Mouse (Mus musculus): ENCODE results near the gene Rnaseh2a.

Gene Rnaseh2a

DNA sequence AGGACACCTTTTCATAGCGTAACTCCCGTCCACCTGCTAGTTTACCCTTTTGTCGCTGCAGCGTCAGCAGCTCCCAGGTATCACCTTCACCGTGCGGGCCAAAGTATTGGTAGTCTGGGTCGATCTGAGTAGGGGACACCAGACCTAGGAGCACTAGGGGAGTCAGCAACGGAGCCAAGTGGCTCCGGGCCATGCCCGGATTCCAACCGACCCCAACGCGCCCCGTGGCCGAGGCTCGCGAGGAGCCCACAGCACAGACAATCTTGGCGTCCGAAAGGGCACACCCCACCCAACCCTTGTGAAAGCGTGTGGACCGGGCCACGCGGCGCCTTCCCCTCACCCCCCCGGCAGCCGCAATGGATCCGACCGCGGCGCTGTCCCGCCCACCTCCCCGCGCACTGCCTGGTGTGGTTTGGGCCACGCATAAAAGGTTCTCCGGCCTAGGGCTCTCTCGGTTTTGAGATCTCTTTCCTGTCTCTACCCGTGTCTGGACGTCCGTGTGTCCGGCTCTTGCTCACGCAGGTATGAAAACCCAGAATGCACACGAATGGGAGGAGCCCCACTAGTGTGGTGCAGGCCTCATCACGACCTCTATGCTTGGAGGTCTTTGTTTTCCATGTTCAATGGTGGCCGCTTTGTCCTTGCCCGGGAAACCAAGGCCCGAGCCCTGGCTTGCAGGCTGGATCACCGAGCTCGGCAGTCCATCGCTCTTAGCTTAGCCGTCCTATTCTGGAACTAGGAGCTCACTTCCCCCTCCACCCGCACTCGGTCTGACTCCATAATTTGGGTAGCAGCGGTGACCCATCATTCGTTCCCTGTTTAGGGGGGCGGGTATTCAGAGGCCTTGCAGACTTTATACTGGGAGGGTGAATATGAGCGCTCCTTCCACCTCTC, at the start of gene Rnaseh2a, which contains the start of the genes Gm49661 and Prdx2:
Gene Rnaseh2a (minus strand): TSS at position 527 of the 894 bp plus-strand sequence.
Gene Gm49661 (minus strand): TSS at position 193 of the 894 bp plus-strand sequence.
Gene Prdx2 (plus strand): TSS at position 347 of the 894 bp plus-strand sequence.
- peak; percentile 98 for DNase-seq

DNA sequence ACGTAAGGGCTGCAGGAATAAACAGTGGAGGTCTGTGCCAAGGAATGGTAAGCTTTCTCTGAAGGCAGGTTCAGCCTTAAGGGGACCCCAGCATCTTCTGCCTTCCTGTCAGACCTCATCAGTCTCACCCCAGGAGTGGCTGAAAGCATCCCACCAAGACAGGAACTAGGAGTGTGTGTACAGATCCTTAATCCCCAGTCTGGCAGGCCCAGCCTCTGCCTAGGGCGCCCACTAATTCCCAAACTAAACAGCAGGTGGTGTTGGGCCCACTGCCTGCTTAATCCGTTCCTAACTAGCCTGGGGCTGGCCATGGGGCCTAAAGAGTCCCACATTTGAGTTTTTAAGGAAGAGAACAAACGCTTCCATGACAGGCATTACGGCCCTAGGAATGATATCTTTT, 47.6 kb upstream of the Rnaseh2a start:
- DNase-seq: no peak

DNA sequence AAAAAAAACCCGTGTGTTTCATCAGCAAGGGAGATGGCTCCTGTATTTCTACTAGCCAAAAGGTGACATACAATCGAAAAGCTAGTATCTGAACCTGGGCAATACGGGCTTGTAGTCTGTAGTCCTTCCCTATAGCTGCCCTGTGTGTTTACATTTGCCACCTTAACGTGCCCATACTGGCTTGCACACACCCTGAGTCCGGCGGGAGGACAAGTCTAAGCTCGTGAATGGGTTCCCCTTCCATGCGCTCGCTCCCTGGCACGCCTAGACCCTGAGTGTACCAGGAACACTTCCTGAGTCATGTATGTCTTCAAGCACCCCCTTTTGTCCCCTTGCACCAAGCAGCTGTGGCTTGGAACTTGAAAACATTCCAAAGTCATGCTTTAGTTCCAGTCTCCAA, 47.2 kb upstream of the Rnaseh2a start:
- DNase-seq: no peak

DNA sequence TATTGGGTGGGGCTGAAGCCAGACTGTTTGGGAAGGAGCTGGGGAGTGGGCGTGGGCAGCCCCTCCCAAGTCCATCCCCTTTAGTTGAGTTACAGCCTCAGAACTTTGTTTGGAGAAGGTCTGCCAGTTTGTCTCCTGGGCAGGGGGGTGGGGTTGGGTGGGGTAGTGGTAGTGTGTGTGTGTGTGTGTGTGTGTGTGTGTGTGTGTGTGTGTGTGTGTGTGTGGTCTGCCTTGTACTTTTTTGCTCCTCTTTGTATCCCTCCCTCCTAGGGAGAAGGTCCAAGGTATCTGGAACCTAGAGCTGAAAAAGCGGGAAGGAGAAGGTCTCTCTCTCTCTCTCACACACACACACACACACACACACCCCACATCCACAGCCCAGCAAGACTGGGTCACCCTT, 44.9 kb upstream of the Rnaseh2a start, which contains the start of gene Best2:
Gene Best2 (minus strand): TSS at position 101 of the 400 bp plus-strand sequence.
- DNase-seq: no peak

DNA sequence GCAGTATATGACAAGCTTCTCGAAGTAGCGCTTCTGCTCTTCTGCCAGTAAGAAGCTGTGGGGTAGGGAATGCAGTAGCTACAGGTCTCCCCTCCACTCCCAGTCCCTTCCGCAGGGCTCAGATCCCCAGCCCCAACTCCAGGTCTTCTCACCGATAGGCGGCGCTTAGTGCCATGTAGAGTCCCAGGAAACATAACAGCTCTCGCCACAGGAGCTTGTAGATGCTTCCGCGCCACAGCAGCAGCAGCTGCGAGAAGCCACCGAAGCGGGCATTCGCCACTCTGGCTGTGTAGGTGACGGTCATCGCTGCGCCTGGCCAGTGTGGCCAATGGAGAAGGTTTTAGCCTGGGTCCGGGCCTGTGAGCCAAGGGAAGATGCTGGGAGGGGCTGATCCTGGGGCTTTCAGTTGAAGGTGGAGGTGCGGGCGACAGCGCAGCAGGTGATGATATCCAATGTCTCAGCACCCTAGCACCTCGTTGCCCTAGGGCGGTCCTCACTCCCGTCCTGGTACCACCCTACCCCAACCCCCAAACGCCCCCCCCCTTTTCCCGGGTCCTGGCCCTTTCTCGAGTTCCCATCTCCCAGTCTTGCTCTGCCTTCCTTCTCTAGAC, 43.8 kb upstream of the Rnaseh2a start:
- DNase-seq: peak; percentile 94

DNA sequence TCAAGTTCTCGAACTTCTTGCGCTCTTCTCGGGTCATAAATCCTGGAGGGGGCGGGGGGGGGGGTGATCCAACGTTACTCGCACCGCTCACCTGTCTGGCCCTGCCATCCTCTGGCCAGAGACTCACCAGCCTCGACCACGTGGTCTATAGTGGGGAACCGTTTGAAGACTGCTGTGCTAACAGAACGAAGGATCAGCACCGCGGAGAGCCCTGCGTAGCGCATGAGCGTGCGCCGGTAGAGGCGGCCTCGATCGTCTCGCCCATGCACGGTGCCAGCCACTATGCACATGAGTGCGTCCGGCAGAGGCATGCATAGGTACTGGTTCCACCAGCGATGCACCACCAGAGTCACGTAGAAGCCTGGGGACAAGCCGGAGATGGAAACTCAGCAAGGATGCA, 41.7 kb upstream of the Rnaseh2a start:
- no peak for DNase-seq

DNA sequence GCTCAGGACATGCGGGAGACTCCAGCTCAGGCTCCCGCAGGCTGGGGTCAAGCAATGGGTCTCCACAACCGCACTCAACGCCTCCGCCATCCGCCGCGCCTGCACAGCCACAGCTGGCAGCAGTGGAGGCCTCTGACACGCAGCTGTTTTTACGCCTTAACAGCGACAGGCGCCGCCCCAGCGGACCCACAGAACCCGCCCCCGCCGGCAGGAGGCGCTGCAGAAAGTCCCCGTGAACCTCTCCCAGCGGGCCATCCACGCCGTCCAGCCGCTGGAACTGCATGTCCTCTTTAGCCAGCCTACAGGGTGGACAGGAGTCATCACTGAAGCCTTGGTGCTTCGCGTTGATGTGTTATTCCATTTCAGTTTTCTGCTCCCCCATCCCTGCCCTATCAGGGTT, 38.1 kb upstream of the Rnaseh2a start:
- no peak for DNase-seq

DNA sequence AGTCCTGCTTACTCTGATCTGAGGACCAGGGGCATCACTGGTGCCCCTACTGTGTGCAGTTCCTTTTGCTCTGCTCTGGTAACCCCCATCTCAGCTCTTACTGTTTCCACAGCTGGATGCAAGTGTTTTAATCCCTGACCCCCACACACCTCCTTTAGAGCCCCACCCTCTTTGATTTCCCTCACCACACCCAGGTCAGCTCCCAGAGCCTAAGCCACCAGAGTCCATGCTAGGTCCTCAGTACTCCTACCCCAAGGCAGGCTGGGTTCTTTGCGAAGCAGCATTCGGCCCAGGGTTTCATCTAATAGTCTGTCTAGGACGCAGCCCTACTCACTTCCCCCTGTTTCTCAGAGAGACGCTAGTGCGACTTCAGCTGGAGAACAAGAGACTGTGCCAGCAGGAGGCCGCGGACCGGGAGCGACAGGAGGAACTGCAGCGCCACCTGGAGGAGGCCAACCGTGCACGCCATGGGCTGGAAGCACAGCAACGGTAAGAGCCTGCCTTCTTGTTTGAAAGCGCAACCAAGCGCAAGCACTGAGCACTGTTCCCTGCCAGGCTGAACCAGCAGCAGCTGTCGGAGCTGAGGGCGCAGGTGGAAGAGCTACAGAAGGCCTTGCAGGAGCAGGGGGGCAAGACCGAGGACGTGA, 28.2 kb upstream of the Rnaseh2a start:
- DNase-seq: peak; percentile 98

DNA sequence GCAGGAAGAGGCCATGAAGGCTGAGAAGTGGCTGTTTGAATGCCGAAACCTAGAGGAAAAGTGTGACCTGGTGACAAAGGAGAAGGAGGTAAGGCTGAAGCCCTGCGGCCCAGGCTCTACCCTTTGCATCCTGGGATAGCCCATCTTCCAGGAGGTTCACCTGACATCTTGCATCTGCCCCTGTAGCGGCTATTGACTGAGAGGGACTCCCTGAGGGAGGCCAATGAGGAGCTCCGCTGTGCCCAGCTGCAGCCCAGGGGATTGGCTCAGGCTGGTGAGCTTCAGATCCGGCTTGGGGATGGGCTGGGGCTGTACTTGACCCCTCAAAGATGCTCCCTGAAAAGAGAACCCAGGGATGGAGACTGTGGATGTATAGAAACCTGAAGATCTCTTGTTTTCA, 27.4 kb upstream of the Rnaseh2a start:
- peak; percentile 86 for DNase-seq

DNA sequence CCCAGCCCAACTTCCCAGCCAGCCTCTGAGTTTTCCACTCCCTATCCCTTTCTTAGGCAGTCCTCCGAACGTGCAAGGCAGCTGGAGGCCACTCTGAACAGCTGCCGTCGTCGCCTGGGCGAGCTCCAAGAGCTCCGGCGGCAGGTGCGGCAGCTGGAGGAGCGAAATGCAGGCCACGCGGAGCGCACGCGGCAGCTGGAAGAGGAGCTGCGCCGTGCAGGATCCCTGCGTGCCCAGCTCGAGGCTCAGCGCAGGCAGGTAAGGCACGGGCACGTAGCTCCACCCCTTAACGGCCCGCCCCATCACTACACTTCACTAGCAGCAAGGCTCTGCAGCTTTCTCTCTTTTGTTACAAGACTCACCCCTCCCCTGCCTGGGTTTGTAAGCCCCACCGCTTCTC, 26.1 kb upstream of the Rnaseh2a start:
- peak; percentile 80 for DNase-seq

DNA sequence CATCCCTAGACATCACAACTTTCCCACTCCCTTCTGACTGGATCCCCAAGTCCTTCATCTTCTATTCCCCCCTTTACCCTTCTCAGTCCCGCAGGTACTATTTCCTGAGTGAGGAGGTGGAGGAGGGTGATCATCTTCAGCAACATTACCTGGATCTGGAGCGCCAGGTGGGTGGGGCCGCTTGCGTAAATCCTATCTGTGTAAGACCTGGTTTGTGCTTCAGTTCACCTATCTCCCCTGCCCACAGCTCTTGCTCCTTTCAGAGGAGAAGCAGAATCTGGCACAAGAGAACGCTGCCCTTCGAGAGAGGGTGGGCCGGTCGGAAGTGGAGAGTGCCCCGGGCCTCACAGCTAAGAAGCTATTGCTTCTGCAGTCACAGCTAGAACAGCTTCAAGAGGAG, 24.8 kb upstream of the Rnaseh2a start:
- peak; percentile 82 for DNase-seq

DNA sequence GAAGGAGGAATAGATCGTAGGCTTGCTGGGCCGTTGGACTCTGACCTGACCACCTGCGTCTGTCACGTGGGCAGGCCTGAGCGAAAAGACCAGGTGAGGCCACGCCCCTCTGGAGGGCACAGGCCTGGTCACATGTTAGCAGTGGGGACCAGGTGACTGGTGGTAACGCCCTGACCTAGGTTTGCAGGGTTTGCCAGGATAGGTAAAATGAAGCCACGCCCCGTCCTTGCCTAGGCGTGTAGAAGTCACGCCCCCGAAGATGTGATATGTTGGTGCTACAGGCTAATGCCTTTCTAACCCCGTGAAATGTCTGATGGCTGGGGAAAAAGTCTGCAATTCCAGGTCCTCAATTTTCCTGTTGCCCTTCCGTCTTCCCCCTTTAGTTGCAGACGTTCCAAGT, 21.3 kb upstream of the Rnaseh2a start:
- DNase-seq: no peak

DNA sequence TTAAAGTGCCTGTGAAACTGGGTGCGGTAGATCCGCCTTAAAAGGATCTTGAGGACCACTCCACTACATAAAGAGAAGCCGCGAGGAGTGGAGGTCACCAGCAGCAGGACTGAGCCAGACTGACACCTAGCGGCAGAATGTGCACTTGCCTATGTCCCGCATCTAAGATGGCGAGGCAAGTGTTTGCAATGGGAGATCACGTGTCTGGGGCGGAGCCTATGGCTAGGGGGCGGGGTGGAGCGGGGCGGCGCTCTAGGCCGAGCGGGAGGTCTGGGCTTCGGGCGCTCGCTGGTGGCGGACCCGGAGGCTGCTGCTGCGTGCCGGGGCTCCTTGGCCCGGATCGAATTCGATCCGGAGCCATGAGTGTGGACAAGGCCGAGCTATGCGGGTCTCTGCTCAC, 20.8 kb upstream of the Rnaseh2a start, which contains the start of gene Hook2:
Gene Hook2 (plus strand): TSS at position 255 of the 400 bp plus-strand sequence.
- DNase-seq: peak; percentile 100

DNA sequence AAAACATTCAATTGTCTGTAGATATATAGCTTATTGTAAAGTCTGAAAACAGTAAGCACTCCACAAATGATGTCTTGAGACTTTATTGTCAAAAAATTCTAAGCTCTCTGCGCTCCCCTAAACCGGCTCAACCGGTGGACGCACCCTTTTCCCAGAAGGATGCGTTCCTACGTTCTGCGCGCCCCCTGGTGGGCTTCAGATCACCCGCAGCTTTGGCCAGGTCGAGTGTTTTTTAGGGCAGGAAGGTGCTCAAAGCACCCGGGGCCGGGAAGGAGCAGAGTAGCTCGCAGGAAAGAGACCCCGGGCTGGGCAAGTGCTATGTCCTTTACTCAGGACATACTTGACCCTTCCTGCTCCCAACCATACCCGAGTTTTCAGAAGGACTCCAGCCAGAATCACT, 20.2 kb upstream of the Rnaseh2a start:
- DNase-seq: peak; percentile 99

DNA sequence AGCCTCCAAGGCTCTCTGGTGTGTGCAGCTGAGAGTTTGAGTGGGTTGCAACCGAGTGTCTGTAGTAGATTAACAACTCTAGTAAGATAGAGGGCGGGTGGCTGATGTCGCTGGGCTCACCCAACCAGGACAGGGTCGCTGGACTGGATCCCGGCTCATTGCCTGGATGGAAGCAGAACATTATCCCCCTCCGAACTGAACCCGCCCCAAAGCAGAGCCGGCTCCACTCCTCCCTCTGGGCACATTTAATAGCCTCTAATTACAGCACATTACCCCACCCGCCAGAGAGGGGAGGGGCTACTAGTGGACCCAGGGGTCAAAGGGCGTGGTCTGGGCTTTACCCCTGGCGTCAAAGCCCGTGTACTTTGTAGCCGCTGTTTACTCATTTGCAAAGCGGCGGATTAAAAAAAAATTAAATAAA, 19.8 kb upstream of the Rnaseh2a start:
- DNase-seq: peak; percentile 98

DNA sequence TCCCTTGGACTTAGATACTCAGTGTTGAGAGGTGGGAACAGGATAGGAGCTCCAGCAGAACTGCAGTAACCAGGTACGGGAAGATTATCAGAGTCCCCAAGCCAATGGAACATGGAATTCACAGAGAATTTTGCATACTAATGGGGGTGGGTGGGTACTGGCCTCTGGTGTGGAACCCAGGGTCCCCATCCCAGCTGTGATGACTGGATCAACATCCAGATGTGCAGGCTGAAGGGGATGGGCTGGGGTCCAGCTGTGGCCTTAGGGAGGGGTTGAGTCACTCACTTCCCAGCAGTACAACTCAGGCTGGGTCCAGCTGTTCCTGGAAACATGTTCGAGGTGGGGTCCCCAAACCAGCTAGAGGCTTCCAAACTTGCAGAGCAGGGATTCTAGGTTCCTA, 18.3 kb upstream of the Rnaseh2a start:
- peak; percentile 98 for DNase-seq

DNA sequence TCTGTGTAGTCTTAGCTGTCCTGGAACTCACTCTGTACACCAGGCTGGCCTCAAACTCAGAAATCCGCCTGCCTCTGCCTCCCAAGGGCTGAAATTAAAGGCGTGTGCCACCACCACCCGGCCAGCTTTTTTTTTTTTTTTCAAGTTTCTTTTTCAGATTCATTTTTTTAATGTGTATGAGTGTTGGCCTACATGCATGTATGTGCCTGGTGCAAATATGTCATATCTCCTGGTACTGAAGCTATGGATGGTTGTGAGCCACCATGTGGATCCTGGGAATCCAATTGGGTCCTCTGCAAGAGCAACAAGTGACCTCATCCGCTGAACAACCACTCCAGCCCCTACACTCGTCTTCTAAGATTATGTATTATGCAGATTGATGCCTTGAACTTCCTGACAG, 17.8 kb upstream of the Rnaseh2a start:
- DNase-seq: no peak

DNA sequence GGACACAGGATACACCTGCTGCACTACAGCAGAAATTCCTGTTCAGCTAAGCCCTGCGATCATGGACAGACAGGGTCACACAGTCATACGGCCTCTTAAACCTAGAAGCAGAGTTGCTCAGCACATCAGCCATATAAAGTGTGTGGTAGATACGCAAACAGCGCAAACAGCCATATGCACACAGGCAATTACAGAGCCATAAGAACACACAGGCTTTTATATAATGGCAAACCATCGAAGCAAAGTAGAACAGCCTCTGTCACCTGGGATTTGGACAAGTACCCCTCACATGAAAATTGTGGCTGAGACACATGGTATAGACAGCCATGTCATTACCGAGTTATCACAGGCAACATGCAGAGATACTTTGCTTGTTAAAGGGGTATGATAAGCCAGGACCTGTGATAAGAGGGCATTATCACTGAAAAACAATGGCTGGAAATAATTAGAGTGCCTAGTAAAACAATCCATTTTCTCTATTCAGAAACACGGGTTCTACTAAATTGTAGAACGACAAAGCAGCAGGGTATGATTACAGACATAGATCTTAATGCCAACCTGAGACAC, 16.9 kb upstream of the Rnaseh2a start:
- no peak for DNase-seq

DNA sequence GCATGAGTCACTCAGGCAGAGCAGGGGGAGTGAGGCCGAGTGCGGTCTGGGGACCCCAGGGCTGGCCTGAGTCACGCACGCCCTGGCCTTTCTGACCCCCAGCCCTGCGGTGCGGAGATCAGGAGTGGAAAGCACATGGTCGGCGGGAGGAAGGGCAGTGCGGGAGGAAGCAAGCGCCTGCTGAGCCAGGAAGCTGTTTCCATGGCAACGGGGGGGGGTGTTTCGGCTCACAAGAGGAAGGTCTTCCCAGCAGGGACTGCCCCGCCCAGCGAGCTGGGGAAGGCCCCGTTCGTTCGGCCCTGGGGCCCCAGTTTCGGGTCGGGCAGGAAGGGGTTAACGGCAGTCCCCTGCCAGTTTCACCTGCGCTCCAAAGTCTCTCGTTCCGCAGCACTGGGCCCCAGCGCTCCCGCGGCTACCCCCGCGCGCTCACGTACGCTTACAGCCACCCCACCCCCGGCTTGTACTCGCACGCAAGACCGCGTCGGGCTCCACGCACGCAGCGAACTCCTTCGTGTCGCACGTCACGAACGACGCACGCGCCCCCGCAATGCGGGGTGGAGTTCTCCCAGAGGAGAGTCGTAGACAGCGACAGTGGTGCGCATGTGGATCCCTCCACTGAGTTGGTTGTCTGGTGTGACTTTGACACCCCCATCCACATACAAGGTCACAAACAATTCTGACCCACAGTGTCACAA, 16.3 kb upstream of the Rnaseh2a start:
- peak; percentile 100 for DNase-seq

DNA sequence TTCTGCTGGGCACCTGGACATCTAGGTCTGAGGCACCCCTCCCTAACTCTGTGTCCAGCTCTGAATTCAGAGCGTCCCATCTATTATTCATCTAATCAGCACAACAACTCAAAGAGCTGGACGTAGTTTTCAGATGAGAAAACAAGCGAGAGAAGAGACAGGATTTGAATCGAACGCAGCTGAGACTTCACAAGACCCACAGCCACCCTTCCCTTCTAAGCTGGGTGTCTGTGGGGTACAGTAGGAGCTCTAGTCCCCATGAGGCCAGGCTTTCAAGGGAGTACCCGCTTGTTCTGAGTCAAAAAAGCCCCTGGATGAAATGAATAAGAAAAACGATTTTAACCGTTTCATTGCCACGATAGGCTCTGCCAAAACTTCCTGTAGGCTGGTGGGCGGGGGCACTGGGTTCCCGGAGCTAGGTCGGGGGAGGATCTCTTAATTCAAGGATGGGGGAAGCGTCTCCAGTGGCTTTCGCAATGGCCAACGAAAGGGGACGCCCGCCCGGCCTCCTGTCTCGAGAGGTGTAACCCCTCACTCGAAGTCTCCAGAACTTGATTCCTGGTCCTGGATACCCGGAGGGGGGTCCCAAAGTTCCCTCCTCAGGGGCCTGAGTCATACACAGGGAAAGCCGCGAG, 15.6 kb upstream of the Rnaseh2a start:
- DNase-seq: no peak

DNA sequence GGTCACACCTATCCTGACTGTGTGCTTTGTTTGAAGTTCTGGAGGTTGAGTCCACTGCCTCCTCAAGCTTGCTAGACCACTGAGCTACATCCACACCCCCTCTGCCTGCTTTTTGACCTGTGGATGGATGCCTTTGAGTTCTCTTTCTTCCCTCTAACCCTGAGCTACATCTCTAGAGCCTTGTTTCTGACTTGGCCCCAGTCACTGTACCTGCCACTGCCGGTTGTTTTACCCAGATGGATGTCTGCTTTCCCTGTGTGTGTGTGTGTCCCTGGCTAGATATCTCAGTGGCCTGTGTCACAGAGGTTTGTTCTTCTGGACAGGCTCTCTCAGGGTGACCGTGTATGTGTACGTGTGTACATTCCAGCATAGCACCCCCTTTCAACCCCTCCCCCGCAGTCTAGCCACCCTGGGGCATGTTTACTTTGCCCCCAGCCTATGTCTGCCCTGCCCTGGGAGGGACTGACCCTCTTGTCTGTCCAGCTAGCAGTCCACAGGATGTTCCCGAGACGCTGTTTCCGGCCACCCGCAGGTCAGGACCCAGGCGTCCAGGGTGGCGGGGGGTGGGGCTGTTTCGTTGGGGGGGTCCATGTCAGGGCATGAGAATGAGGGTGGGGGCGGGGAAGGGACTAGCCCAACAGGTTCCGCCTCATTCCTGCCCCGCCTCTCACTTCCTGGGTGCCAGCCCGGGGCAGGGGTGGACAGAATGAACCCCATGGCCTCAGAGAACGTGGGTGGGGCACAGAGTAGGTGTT, 14.9 kb upstream of the Rnaseh2a start:
- peak; percentile 98 for DNase-seq

All from heart, adult 11 months (tissue).